Mouse (Mus musculus): ENCODE measurements around the gene Pcnx.
A peak's percentile ranks its signal among the peaks of the same experiment; 100 is the strongest.

Pcnx gene

GRCm38 (mm10) chr12:81855031-81855430 is 4.8 kb upstream of the Pcnx start:
- peak; percentile 92 for DNase-seq

DNA sequence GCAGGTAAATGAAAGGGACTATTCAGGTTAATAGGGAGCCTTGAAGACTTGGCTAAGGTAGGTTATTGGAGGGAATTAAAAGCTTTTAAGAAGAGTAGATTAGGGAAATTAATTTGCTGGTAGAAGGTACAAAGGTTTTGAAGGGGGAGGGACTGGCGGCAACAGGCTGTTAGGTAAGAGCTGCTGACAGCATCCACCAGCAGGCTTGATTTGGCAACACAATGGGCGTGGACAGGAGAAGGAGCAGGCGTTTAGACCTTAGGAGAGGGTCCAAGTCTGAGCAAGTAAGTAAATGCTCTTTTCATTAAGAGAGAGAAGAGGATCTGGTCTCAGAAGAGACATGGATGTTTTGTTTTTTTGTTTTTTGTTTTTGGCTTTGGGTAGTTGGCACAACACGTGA is 3.1 kb upstream of the Pcnx start:
- DNase-seq = peak; percentile 94

- peak; percentile 76 for DNase-seq
These were observed 2.6 kb upstream of the Pcnx start for GRCm38 (mm10) chr12:81857251-81857650.

DNA sequence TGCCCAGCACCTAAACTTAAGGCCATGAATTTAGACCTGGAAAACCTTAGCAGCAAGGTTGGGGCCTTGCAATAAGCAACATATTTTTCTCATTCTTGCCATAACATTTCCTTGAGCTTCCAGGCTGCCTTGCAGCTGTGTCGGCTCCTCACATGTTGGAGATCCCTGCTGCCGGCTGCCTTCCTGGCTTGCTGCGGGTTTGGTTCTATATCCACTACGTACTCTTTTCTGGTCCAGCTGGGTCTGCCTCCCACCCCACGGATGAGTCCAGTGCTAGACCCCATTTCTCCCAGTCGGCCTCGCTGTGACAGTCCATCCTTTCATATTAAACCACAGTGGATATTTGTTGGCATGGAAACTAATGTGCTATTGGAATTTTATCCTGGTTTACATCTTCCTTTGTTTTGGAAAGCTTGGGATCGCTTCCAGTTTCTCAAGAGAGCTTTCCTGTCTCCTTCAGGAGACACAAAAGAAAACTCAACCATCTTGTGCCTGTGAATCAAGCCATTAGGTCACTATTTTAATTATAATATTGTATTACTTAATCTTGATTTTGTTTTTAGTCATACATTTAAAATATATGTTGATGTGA is 1.7 kb upstream of the Pcnx start:
- DNase-seq = peak; percentile 90

- peak; percentile 98 for DNase-seq
These were observed 722 bp downstream of the Pcnx start for GRCm38 (mm10) chr12:81860308-81861181.

- peak; percentile 87 for DNase-seq
These were observed 1.6 kb downstream of the Pcnx start for GRCm38 (mm10) chr12:81861199-81862085.

GRCm38 (mm10) chr12:81862351-81862802 is 2.6 kb downstream of the Pcnx start:
- peak; percentile 99 for DNase-seq

- DNase-seq = peak; percentile 55
These were observed 4.1 kb downstream of the Pcnx start for GRCm38 (mm10) chr12:81863949-81864348.

DNA sequence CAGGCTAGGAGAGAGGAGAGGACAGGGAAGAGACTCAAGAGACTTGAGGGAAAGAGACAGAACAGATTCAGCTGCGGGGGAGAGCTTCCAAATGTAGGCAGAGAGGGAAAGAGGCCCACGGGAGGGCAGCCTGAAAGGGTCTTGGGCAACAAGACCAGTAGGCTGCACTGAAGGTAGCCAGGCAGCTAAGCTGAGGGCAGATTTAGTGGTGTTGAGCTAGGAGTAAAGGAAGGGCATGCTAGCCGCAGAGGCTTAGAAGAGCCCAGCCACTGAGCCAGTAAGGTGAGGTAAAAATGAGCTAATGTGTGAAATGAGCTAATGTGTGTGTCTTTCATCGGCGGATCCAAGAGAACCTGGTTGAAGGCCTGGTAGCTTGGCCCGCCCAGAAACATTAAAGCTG is 5.4 kb downstream of the Pcnx start:
- peak; percentile 61 for DNase-seq

GRCm38 (mm10) chr12:81867316-81867715 is 7.5 kb downstream of the Pcnx start:
- DNase-seq = peak; percentile 82

- DNase-seq = peak; percentile 88
These were observed 9.6 kb downstream of the Pcnx start for GRCm38 (mm10) chr12:81869205-81869940.

DNA sequence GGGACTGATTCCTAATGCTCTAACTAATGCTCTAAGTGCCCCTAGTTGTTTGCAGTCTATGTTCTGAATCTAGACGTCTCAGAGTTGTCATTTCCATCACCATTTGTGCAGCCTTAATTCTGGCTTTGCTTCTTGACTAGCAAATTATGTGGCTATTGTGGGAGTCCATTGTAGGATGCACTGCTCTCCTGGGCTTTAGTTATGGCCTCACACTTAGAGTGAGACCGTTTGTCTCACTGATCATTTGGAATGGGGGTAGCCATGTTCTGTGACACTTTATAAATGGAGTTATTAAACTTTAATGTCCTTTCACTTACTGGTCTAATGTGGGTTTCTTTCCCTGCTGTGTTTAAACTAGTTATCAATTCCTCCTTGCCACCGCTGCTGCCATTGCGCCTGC is 13.5 kb downstream of the Pcnx start:
- DNase-seq = no peak

- DNase-seq = peak; percentile 44
These were observed 20.3 kb downstream of the Pcnx start for GRCm38 (mm10) chr12:81880161-81880560.

DNA sequence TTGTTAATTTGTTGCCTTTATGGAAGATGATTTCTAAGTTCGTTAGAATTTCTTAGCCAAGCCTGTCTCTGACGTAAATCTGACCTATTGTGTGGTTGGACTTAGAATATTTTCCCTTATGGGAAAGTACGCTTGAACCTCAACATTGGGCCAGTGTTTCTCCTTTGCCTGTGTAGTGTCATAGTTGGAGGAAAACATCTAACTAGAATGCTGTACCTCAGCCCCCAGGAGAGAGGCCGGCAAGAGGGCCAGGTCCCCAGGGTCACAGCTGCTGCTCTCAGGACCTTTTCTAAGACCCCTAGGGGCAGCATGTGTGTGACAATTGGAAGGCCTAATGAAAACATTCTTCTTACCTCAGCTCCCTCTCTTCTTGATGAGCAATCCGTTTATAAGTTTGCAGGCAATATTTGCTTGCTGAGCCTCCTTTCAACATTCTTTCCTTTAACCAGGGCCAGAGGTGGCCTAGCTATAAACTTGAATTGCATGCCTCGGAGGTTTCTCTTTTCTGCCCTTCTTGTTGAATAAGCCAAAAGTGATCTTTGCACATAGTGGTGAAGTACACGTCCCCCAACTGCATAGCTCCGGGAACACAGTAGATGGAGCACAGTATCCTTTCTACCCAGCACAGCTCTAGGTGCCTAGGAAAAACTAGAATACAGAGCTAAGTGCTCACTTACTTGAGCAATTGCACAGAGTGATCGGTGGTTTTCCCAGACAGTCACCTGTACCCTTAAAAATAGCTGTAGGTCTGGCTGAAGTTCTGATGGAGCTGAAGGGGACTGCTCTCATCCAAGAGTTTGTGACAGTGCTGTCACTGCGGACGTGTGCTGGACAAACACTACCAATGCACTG is 23.7 kb downstream of the Pcnx start:
- peak; percentile 74 for DNase-seq

- DNase-seq = no peak
These were observed 24.2 kb downstream of the Pcnx start for GRCm38 (mm10) chr12:81884107-81884398.

DNA sequence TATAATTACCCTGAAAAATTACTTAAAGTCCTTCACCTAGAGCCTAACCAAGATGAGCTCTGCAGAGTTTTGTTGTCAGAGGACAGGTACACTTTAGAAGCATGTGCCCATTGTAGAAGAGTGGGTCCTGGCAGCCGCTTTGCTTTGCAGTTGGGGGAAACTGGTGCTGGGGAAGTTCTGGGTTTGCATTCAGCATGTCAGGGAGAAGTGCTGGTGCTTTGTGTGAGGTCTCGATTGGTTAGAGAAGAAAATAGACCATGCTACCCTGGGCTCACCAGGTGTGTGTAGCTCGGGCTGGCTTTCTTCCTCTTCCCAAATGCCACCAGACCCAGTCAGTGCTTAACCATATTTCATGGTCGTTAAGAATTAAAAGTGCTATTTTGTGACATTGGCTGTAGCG is 25.2 kb downstream of the Pcnx start:
- no peak for DNase-seq

GRCm38 (mm10) chr12:81885982-81886381 is 26.2 kb downstream of the Pcnx start:
- peak; percentile 34 for DNase-seq

- DNase-seq = no peak
These were observed 29.1 kb downstream of the Pcnx start for GRCm38 (mm10) chr12:81888954-81889353.

DNA sequence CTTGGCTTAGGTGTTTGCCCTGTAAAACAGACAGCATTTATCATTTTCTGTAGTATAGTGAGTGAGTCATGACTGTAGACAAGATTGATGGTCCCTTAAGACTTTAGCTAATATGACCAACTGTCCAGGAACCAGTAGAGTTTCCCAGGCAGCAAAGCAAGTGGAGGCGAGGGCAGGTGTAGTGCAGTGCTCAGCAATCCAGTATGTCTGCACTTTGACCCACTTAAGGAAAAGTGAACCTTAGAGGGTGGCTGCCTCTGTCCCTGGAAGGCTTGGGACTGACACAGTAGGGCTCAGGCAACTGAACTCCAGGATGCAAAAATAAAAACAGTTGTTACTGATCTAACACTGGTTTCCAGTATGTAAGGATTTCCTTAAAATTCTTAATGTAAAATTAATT is 32.1 kb downstream of the Pcnx start:
- DNase-seq = peak; percentile 46

GRCm38 (mm10) chr12:81894311-81894710 is 34.5 kb downstream of the Pcnx start:
- DNase-seq = peak; percentile 80

- peak; percentile 23 for DNase-seq
These were observed 36.2 kb downstream of the Pcnx start for GRCm38 (mm10) chr12:81895986-81896385.

GRCm38 (mm10) chr12:81904456-81904855 is 44.6 kb downstream of the Pcnx start:
- peak; percentile 65 for DNase-seq

Measured in heart, adult 11 months (tissue).